Mouse (Mus musculus): Measurements from ENCODE around the gene Fgfr4.

Gene Fgfr4

DNA sequence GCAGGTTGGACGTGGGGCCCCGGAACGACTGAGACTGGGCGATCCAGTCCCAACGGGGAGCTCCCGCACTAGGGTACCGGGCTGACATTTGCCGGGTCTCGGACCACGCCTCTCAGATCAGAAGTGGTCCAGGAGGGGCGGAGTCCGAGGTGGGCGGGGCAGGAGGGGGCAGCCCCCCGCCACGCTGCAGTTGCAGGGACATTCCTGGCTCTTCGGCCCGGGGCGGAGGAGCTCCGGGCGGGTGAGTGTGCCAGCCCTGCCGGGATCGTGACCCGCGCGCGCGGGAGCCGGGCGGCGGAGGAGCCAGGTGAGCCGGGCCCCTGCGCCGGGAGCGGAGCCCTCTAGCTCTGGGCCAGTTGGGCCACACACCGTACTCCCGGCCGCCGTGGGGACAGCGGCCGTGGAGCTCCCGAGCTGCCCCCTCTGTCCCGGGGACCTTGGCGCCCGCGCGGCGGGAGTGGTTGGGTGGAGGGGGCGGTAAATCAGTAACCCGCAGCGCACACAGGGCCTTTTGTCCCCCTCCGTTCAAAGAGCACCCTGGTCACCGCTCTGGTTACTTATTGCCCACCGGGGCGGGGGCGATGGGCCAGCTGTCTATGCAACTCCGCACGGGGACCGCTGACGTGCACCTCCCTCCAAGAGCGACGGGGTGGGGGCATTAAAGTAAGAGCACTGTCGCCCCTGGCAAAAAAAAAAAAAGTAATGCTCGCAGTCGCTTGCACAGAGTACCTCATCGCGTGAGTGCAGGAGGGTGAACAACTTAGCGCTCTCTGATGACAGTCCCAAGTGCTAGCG is at the start of gene Fgfr4:
Fgfr4 (plus strand) TSS at position 20 of the 795 bp plus-strand sequence.
- peak; percentile 89 to 96 for DNase-seq

DNA sequence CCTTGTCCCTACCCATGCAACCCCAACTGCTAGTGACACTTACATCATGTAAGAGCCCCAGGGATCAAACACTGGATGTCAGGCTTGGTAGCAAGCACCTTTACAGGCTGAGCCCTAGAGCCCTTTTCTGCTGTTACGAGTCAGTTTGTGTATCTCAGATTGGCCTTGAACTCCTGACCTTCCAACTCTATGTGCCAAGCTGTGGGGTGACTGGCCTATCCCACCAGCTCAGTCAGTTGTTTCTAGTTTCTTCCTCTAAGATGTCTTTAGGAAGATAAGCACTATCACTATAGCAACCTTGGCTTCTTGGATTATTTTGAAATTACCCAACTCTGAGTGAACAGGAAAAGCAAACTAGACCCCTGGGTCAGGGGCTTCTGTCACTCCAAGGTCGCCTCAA is 49.1 kb upstream of the Fgfr4 start:
- no peak for DNase-seq

DNA sequence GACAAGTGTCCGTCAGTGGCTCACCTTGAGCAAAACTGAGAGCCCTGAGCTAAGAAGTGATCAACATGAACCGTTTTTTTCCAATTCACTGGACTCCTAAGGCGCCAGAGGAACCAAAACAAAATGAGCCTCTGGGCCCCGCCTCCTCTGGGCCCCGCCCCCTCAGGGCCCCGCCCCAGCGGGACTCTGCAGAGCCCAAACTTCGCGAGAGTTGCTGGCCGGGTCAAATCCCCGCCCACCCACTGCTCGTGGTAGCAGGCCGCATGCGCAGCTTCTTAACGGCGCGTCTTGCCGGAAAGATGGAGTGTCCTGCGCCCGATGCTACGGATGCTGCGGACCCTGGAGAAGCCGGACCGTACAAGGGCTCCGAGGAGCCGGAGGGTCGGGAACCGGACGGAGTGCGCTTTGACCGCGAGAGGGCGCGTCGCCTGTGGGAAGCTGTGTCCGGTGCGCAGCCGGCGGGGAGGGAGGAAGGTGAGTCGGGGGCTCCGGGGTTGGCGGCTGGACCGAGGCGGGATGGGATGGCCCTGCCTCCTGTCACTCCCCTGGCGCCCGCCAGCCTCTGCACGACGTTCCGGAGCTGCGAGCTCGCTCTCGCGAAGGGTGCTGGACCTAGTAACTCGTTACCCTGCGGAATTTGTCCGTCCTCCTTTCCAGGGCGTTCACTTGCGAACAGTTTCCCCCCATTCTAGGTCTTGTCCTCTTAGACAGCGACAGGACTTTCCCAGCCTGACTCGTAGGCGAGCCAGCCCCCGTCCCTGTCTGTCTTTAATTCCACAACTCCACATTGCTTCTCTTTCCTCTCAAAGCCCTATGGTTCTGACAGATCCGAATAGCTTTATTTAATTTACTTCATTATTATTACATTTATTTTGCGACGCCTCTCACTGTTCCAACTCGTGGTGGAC is 47.1 kb upstream of the Fgfr4 start, which contains the start of gene Zfp346:
Zfp346 (plus strand) TSS at position 267 of the 908 bp plus-strand sequence.
- peak; percentile 98 to 99 for DNase-seq

DNA sequence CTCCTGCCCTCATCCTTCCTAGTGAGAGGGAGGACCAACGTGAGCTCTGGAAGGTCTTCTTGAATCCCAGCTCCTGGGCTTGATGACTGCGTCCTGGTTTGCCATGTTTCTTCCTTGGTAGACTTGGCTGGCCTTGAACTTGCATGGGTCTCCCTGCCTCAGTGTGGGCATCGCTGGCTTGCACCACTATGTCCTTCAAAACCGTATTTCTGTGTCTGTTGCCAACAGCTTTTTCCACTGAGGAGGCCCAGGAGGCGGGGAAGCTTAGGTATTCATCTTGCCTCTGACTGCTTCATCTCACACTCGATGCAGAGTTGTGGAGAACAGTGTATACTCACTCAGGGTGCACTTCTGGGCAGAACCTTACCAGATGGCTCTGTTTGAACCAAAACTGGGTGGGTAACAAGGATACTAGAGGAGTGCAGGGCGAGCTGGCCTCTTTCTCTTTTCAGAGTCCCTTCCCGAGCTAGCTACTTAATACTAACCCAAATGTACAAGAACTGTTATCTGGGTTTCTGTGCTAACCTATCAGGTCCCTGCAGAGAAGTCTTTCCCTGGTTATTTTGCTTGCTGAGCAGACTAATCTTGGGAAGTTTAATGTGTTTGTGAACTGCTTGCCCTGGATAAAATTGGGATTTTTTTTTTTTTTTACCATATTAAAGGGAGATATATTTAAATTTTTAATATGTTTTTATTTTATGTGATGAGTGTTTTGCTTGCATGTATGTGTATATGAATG is 46.3 kb upstream of the Fgfr4 start:
- DNase-seq: no peak

DNA sequence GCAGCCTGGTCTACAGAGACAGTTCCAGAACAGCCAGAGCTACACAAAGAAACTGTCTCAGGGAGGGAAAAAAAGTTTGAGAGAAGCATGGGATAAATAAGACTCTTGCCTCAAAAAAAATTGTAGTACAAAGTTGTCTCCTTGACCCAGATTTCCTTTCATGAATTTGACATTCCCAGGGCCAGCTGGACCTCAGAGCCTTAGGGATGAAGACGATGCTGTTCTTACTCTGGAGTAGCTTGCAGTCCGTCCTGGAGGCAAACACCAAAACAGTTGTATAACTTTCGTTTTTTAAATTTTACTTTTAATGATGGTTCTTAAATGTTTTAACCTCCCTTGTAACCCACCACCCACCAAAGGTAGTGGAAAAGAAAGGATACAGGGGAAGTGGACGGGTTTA is 45.3 kb upstream of the Fgfr4 start:
- no peak for DNase-seq

DNA sequence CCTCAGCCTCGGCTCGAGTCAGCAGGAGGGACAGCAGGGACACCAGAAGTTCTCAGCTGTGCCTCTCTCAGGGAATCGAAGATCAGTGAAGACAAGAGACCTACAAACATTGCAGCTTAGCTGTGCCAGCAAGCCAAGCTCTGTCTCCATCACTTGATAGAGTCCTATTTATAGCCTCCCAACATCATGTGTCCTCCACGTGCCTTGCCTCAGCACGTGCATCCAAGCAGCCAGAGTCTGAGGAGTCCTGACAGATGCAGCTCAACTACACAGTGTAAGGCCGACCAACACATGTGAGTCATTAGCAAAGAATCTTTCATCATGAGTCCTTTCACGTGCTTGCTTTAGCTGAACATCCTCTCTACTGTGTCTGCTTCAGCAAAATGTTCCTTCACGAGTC is 44.7 kb upstream of the Fgfr4 start:
- no peak for DNase-seq

DNA sequence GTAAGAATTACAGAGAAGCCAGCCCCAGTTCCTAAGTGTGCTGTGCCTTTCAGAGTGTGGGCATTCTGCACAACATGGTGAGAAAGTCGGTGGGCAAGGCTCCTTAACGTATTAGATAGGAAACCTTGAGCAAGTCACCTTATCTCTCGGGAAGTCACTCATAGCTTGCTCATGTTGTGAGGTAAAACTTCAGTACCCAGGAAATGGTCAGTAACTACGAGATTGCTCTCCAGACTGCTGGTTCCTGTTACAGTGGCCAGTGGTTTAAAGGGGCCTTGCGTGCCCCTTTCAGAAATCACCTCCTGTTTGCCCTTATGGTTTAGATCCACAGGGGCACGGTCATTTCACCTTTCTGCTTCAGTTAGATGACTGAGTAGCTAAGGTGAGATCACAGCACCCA is 38.1 kb upstream of the Fgfr4 start:
- DNase-seq: no peak

DNA sequence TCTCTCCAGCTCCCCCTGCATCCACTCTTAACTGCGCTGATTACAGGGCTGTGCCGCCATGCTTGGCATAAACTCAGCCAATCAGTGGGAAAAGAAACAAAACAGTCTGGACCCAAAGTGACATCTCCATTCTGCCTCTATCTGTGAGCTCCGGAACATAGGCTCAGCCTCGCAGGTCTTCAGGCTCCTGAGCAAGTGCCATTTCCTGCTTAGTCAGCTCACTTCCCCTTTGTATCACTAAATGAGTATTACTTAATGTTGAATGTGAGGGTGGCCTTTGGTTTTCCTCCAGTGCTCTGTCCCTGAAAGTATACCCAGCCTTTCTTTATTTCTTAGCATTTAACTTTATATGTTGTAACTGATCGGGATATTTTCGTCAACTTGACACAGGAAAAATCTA is 27.5 kb upstream of the Fgfr4 start:
- DNase-seq: no peak

DNA sequence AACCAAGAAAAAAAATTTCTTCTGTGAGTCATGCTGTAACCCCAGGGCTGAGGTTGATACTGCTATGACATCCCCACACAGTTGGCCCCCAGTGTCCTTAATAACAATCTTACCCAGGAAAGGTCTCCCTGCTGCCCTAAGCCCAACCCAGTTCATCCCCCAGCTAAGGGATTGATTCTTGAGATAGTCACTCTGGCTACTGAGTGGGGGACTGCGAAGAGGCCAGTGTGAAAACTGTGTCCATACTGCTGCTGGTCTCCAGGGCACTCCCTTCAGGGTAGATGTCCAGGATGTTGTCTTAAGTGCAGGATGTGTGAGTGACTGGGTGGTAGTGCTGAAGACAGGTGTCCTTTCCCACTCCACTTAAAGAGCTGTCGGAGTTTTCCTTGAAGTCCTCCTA is 19.0 kb upstream of the Fgfr4 start, which contains the start of gene Gm17617:
Gm17617 (minus strand) TSS at position 101 of the 400 bp plus-strand sequence.
- DNase-seq: no peak

DNA sequence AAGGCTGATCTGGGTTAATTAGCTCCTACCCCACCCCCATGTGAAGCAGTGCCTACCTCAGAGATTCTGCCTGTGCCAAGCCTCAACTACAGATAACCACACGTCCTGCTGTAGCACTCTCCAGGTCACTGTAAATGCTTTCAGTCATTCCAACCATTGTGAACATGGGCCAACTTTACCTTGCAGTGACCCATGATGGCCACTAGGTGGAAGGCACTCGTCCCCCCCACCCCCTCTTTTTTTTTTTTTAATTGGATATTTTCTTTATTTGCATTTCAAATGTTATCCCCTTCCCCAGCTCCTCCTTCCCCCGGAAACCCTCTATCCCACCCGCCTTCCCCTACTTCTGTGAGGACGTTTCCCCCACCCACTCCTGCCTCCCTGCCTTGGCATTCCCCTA is 17.1 kb upstream of the Fgfr4 start:
- DNase-seq: peak in 1 of 2 experiments; percentile 39

DNA sequence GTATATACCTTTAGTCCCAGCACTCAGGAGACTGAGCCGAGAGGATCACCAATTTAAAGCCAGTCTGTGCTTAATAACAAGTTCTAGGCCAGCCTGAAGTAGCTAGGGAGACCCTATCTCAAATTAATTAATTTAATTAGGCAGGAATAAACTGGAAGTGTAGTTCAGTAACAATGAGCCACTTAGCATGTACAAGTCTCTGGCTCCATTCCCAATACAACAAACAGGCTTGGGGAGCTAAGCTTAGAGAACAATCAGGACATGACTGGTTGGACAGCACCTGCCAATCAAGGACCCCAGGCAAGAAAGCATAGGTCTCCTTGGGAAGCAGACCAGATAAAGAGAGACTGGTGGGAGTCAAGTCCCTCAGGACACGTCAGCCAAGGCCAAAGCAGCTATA is 12.2 kb upstream of the Fgfr4 start:
- DNase-seq: no peak

DNA sequence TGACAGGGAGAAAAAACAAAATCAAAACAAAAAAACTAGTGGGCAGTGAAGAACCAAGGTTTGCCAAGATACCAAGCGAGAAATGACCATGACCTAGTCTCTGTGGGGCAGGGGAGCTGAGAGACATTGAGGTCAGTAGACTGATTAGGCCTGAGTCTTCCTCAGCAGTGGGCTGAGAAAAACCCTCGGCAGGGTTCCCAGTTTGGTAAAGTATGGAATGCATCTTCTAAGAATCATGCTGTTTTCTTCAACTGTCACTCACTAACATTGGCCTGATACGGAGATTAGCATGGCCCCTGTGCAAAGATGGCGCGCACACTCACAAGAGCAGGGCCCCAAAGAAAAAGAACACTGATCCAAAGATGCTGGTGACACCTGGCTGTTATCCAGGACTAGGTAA is 1.5 kb downstream of the Fgfr4 start:
- no peak for DNase-seq

DNA sequence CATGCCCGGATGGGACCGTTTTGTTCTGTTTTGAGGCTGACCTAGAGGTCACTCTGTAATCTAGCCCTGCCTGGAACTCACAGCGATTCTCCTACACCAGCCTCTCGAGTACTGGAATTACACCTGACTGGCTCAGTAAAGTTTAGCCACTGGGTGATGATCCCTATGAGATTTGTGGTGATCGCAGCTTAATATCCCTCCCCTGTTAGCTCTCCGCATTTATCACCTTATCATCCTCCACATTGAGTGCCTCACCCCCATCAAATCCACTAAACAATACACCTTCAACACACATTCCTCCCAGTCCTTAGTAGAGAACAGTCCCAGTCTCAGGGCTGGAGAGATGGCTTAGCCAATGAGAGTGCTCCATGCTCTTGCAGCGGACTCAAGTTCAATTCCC is 9.9 kb downstream of the Fgfr4 start:
- peak in 1 of 2 experiments; percentile 9 for DNase-seq

DNA sequence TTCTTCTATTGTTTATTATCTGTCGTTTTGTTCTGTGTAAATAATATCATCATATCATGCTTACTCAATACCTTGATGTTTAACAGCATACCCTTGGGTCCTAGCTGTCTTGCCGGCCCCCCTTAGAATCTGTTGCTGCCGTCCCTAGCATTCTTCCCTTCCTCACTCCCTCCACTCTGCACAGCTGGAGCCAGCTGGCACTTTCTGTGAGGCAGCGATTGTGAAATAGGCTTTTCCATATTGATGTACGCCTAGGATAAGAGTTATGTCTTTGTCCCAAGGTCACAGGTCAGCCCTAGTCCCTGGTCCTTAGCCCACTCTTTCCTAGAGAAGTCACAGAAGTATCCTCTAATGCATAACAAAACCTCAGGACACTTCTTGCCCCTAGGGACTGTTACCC is 11.1 kb downstream of the Fgfr4 start:
- peak; percentile 54 to 63 for DNase-seq

DNA sequence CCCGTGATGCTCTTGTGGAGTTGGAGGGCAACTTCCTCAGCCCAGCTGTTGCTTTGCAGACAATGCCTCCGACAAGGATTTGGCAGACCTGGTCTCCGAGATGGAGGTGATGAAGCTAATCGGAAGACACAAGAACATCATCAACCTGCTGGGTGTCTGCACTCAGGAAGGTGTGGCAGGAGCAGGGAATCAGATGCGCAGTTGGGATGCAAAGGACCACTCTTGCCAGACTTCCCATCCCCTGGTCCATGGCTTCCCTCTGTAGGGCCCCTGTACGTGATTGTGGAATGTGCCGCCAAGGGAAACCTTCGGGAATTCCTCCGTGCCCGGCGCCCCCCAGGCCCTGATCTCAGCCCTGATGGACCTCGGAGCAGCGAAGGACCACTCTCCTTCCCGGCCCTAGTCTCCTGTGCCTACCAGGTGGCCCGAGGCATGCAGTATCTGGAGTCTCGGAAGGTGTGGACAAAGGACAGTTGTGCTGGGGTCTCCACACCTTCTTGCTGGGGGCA is 13.4 kb downstream of the Fgfr4 start:
- DNase-seq: peak in 1 of 2 experiments; percentile 27

DNA sequence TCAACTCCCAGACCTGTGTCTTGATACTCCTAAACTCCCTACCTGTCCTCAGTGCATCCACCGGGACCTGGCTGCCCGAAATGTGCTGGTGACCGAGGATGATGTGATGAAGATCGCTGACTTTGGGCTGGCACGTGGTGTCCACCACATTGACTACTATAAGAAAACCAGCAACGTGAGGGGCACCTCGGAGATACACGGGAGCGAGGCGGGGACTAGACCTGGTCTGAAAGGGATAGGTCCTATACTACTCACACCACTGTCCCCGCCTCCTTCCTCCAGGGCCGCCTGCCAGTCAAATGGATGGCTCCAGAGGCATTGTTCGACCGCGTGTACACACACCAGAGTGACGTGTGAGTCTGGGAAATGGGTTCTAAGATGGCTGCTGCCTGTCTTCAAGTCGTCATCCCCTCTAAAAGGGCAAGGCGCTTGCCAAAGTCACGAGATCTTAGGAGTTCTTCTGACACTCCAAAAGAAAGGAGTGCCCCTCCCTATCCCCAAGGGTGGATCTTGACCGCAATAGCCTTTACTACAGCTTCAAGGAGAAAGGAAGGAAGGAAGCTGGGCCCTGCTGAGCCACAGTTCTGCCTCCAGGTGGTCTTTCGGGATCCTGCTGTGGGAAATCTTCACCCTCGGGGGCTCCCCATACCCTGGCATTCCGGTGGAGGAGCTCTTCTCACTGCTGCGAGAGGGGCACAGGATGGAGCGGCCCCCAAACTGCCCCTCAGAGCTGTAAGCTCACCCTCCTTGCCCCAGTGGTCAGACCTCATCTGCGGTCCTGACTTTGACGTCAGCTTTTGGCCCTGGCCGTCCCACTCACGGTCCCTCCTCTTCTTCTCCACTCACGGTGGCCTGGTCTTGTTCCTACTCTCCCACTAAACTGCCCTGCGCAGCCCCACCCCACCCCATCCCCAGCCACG is 14.6 kb downstream of the Fgfr4 start:
- DNase-seq: peak in 1 of 2 experiments; percentile 46

DNA sequence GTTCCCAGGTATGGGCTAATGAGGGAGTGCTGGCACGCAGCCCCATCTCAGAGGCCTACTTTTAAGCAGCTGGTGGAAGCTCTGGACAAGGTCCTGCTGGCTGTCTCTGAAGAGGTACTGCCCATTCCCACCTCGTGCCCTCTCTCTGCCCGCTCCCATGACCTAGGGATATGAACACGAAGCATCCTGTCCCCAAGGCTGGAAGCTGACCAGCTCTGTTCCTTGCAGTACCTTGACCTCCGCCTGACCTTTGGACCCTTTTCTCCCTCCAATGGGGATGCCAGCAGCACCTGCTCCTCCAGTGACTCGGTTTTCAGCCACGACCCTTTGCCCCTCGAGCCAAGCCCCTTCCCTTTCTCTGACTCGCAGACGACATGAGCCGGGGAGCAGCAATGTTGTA is 15.4 kb downstream of the Fgfr4 start:
- peak; percentile 65 to 84 for DNase-seq

DNA sequence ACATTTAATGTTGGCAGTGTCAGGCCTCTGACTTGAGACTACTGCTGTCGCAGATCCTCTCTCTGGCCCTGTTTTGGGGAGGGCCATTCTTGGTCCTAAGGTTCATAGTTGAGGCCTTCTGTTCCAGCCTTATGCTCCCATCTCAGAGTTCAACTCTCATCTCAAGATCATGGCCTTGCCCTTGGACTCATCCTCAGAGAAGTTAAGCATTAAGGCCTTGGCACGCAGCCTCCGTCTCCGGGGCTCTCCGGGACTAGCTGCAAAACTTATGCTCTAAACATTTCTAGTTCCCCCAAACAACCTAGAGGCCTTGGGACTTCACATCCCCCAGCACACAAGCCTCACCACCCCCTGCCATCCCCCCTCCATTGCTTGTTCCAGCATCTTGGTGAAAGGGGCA is 15.8 kb downstream of the Fgfr4 start:
- DNase-seq: peak; percentile 73 to 83

DNA sequence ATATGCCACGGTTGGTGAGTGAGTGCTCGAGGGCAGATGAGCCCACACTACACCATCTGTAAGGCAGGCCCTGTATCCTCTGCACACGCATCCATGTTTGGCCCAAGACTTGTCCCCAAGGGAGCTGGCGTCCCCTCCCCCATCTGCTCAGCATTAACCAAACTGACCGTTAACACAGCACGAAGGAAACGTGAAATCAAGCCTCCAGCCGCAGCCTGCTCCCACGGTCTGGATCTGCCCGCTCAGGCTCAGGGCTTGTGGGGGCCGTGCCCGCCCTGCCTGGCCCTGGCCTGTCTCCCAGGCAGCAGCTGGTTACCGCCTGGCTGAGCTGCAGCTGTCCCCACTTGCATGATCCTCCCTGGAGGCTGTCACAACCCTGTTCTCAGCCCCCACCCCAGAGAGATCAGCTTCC is 16.5 kb downstream of the Fgfr4 start:
- peak; percentile 78 to 83 for DNase-seq

DNA sequence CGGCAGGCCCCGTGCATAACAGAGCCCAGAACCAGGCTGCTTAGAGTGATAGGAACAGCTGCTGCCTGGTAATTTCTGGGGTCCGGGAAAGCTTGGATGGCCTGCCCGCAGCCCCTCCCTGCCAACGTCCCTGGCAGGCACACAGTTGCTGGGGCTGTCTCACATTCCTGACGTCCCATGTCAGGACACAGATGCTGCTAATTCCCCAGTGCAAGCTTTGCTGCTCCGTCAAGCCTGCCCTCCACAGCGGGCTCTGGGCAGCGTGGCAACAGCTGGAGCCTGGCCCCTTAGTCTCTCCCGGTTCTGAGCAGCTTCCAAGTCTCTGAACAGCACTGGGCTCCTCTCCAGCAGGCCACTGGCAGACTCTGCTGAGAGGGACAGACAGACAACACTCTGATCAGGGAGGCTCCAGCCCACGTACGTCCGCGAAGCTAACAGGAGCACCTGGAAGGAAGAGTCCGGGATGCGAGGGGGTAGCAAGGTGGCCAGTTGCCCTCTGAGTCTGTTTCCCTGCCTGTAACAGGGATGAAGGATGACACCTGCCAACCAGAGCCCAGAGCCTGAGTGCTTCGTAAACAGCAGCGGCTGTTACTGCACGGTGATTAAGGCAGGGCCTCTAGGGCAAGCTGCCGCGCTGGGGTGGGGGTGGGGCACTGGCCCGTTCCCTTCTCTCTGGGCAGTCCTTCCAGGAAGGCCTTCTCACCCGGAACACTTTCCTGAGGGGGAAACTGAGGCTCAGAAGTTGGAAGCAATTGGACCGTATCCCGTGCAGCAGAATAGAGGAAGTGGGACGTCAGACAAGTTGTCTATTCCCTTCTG is 19.3 kb downstream of the Fgfr4 start:
- peak; percentile 61 to 67 for DNase-seq

DNA sequence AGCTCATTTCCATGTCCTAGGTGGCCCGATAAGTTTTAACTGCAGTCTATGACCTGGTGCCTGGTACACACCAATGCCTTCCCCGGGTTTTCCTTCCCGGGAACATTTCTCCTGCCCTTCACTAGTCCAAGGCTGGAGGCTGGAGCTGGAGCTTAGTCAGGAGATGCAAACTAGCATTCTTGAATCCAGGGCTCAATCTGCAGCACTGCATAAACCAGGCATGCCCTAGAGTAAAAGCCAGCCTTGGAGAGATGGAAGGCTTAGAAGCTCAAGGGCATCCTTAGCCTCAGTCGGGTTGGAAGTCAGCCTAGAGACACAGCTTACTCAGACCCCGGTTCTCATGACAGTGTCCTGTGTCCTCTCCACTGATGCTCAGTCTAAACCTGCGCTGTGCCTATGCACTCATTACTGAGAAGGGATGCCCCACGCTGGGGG is 19.9 kb downstream of the Fgfr4 start:
- peak in 1 of 2 experiments; percentile 37 for DNase-seq
